Mouse (Mus musculus) mesoderm, embryonic 11.5 days (tissue): ENCODE results near the gene Fbxw4.

ENCODE experiments used
- DNase-seq: peaks from one replicate; pipeline ENCODE4 v3.0.0-alpha.2; 2012; ENCODE audit warnings: low read depth, low spot score

Fbxw4 gene

DNA sequence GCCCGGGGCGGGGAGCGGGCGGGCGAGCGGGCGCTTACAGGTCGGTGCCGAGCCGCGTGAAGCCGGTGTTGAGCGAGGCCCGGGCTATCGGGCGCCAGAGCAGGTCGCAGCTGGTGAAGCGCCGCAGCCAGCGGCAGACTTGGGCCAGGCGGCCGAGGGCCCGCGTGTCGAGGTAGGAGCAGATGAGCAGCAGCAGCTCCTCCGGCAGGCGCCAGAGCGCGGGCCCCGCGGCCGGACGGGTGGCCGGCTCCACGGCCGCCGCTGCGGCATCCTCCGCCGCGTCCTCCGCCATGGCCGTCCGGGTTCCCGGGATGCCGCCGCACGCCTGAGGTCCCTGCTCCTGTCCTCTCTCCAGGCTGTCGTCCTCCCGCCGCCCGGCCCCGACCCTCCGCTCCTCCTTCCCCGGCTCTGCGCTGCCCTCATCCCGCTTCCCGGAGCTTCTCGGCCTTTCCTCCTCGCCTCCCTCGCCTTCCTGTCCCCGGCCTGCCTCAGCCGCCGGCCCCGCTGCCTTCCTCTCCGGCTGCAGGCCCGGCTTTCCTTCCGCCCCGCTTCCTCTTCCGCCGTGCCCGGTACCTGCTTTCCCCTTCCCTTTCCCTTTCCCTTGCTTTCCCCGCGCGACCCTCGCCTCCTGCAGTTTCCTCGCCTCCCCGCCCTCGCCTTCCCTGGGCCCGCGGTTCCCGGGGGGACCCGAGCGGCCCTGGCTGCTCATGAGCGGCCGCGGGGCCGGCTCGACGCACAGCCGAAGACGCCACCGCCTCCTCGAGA lies at the start of gene Fbxw4:
Fbxw4 (minus strand) TSS at position 575 of the 765 bp plus-strand sequence.
- DNase-seq = peak; percentile 68

DNA sequence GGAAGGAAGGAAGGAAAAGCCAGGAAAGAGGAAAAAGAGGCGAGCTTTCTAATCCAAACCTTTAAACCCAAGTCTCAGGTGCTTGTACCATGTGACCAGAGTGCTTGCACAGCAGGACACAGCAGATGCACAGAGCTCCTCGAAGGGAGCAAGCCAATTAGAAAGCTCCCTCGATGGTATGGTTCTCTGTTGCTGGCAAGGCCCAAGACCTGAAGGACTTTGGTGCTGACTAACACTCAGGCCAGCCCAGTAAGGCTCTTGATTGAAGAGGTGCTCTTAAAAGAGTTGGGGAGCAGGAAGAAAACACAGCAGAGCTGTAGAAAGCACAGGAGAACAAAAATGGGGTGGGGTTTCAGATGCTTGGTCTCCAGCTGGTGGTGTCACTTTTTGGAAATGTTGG lies 48.6 kb upstream of the Fbxw4 start:
- no peak for DNase-seq

DNA sequence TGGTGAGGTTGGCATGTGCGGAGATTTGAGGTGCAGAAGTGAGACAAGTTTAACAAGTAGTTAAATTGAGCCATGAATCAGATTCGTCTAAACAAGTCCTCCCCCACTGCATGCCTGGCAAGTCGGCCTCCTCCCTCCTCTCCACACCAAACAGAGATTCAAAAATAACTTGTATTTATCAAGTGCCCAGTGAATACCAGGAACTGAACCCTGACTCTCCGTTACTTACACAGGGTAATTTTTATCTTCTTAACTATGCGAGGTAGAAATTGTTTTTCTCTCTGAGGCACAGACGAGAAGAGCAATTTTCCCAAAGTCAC lies 36.1 kb upstream of the Fbxw4 start:
- no peak for DNase-seq

DNA sequence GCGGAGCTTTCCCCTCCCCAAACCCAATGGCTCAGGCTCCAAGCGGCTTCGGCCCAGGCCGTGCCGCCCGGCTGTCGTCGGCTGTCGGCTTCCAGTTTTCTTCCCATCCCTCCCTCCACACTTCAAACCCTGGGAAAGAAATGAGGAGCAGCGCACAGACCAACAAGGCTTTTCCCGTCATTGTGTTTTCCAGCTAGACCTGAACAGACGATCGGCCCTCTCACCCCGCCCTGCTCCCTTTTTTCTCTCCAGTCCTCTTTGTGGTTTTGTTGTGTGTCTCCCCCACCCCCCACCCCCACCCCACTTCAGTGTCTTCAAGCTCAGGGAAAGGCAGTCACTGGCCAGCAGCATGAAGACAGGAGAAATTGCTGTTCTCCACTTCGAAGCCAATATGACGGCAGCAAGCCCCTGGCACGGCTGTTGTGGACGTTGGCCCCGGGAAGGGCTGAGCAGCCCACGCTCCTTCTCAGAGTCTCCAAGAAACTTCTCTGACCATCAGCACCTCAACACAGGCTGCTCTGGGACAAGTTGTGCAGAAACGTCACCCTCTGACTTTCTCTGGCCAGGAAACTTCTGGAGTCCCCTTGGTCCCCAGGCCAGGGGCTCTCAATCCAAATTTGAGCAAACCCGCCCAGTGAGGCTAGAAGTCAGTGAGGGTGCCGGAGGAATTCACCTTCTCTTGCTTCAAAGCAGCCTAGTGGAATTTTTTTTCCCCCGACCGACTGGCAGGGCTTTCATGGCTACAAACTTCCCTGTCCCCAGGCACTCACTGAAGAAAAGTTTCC lies 35.6 kb upstream of the Fbxw4 start:
- no peak for DNase-seq

DNA sequence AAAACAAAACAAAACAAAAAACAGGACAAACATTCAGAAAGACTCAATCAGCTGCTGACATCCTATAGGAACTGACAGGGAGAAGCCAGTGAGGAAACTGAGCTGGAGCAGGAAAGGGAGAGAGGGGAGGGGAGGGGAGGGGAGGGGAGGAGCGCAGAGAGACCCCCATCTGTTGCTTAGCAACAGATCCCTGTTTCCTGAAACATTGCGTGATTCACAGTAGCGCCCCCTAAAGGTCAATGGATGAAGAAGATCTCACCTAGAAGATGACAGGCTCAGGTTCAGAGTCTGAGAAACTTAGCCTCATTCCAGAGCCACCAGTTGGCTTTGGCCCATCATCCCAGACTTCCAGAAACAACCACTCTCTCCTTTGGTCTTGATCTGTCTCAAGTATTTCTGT lies 33.9 kb upstream of the Fbxw4 start:
- peak; percentile 49 for DNase-seq

DNA sequence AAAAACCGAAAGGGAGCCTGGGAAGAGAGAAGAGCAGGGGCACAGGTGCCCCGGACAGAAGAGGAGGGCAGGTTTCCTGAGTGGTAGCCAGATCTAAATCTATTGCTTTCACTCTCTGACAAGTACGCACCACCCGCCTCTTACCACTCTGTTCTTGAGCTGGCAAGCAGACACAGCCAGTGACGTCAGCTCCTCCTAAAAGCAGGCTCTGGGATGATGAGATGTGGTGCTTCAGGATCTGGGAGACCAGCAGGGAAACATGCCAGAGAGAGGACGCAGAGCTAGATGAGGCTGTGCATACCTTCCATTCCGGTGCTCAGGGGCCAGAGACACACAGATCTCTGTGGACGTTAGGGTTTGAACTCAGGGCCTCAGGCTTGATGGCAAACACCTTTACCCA lies 32.1 kb upstream of the Fbxw4 start:
- DNase-seq = no peak

DNA sequence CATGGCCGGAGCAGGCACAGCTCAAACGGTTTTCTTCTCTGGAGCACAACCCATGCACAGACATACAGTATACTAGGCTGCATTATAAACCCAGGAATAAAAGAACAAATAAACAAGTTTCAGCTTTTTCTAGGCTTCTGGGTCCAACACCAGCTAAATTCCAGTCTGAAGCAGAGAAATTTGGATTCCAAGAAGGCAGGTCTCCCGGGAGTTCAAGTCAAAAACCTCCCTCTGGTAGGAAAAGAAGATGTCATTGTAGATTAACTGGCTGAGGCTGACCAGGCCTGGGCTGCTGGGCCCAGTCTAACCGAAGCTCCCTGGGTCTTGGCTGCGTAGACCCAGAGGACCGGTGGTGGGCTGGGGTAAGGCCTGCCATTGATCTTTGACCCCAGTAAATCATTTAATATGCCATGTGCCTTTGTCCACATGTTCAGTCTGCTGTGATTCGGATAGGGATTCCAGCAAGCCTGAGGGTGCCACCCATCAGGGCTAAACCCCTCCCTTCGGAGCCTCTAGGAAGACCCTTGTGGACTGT lies 31.0 kb upstream of the Fbxw4 start:
- DNase-seq = peak; percentile 69

DNA sequence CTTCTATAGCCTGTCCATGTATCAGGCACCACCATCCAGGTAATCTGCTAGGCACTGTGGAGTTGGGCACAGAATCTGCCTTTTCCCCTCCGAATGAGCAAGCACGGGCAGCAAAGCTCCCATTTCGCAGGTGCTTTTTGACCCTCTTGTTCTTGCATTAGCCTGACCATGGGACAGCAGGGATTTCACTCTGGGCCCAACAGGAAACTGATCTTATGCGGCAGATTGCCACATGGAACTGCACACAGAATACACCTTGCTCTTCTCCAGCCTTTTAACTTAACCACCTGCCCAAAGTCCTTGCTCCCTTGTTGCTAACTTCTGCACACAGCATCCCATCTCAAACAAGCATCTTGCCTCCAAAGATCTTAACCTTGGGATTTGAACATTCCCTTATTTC lies 26.9 kb upstream of the Fbxw4 start:
- DNase-seq = no peak

DNA sequence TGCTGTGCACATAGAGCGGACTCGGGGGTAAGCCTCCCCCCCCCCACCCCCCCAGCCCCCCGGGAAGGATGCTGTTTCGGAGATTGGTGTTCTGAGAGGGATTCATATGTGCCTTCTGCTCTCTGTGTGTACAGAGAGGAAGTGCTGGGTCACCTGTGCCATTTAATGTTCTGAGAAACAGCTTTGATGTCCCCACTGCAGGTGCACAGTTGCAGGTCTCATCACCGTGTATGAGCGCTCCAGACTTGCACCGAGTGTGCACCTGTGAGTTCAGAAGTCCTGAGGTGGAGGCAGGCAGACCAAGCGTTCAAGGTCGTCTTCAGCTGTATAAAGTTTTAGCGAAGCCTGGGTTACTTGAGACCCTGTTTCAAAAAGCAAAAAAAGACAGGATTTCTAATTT lies 23.6 kb upstream of the Fbxw4 start:
- DNase-seq = no peak

DNA sequence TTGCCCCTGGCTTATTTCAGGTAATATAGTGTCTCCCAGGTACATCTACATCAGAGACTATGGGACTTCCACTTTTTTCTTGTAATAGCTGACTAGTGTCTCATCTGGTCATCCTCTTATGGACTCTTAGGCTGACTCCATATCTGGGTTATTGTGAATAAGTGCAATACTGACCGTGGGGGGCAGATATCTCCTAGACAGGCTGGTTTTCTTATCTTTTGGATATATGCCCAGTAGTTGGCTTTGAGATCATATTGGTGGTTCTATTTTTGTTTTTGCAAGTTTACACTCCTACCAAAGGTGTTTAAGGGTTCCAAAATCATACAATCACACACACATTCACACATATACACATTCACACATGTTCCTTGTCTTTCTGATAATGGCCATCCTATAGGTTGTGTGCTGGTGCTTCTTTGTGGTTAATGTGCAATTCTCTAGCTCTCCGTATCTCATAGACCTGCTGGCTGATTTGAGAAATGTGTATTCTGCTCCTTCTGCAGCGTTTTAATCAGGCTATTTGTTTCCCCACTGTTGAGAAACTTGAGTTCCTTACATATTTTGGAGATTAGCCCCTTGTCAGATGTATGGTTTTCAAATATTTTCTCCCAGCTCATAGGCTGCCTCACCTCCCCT lies 20.5 kb upstream of the Fbxw4 start:
- DNase-seq = no peak

DNA sequence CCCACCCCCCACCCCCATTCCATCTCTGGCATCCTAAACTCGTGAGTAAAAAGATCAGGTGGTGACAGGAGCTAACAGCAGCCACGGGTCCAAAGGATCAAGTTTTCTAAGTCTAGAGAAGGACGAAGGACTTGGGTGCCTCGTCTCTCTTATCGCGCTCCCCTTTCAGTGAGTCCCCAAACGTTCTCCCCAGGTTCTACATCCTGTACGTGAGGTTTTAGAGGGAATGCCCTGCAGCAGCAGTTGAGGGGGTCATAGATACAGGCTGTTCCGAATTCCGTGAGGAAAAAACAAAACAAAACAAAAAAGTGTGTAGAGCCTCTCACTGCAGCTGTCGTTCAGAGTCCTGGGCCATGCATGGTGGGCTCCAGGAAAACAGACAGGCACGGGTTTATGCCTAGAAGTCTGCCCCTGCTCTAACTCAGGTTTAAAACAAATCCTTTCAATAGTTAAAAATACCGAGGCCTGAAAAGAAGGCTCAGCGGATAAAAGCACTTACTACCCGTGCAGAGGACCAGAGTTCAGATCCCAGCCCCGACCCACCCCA lies 16.7 kb upstream of the Fbxw4 start:
- DNase-seq = no peak

DNA sequence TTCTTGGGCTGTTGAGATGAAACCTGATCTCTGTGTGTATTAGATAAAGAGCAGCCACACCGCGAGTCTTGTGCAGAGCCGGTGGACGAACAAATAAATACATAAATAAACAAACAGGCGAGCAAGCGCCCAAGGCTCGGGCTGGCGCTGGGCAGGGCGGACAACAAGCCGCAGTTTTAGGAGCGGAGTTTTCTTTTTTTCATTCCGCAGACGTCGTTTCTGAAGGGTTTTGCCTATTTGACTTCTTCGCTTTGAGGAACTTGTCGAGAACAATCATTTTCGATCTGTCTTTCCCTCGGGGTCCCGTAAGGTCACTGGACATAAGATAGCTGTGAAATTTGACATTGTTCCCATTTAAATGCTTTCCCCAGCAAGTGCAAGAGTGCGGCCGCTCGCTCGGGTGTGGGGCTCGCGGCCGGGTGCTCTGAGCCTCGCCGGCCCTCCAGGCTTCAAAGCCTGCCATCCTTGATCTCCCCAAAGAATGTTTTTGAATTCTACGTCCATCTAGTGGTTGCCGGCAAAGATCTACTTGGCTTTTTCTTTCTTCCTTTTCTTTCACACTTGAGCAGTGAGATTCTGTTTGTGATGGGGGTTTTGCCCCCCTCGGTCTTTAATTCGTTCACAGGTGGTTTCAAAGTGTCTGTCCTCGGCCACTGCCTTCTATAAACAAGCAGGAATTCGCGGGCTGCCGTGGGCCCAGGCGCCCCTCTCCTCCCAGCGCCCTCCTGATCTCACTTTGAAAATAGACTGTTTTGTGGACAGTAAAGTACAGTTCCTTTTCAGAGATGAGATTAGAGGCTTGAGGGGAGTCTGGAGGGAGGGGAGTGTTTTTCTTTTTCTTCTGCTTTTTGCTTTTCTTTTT lies 15.8 kb upstream of the Fbxw4 start:
- no peak for DNase-seq

DNA sequence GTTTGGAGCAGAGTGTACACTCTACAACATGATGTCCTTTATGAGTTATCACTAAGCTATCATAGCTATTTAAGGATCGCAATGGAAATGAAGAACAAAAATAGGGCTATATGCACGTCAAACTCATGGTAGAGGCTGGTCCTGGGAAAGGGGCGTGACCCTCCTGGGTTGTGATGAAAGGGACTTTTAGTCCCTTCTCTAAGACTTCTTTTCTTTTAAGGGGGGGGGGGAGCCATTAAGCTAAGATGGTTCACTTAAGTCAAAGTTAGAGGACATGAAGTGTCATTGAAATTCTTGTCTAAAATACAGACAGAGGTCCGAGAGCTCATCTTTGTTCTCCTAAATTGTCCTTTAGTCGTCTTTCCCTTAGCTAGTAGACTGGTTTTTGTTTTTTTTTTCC lies 15.1 kb upstream of the Fbxw4 start:
- no peak for DNase-seq

DNA sequence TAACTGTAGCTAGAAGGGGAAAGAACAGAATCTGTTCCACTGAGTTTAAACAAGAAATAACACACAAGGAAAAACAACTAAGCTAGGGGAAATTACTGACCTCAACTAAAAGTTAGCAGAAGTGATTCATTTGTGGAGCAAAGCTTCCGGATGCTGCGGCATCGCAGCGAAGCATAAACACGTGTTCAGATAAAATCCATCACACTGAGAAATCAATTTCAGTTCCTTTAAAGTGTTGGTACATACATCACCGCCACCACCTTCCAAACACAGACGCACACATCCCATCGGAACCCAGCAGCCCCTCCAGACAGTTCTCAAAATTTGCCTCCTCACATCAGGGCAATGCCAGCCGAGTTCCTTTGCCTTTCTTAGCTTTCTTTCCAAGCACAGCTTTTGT lies 12.9 kb upstream of the Fbxw4 start:
- no peak for DNase-seq

DNA sequence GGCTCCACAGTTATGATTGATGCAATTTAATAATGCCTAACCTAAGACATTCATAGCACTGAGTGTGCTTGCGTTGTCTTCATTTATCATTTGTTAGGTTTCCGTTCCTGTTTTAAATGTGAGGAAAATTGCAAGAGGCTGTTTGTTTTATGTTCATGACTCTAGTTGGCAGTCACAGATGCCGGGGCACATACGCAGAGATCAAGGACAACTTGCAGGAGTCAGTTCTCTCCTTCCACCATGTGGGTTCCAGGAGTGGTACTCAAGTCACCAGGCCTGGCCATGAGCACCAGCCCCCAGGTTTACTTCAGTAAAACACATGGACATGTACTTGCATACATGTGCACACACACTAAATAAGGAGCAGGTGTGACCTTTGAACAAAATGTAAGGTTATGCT lies 8.9 kb upstream of the Fbxw4 start:
- DNase-seq = no peak

DNA sequence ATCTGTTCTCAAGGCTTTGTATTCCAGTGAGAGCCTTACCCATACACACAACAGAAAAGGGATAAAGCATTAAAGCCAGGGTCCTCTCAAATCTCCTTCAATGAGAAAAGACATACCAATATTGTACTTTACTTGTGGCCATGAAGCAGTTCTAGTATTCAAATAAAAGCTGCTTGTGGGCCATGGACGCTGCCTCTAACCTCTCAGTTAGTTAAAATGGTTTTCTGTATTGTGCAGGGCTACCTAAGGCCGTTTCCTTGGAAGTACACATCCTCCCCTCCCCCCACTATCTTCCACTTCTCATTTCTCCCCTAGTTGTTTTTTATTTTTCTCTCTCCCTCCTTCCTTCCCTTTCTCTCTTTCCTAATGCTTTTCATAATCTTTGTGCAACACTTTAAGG lies 3.7 kb upstream of the Fbxw4 start:
- no peak for DNase-seq

DNA sequence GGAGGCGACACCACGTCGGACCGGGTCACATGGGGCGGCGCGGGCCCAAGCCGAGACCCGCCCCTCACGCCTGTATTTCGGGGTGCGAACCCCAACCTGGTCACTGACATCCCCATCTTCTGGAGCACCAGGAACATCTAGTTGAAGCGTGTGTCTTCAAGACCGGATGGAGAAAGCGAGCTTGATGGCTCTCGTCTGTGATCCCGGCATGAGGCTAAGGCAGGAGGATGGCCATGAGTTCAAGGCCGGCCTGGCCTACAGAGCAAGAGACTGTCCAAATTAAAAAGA lies 335 bp upstream of the Fbxw4 start:
- no peak for DNase-seq

DNA sequence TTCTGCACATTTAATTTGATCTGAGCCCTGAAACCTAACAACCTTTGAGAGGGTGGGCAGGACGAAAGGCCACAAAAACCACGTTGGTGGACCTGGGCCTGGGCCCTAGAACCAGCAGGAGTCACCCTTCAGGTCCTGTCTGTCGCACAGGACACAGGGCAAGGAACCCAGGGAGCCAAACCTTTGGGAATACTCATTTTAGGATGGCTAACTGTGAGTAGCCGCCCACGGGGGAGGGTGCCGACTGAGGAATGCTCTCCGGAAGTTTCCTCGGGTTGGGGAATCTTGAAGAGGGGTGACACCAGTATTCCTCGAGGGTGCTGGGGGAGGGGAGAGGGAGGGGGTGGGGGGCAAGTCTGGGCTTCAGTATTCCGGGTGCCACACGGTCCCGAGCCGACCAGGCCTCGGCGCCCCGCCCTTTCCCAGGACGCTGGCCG lies 793 bp downstream of the Fbxw4 start:
- DNase-seq = no peak

DNA sequence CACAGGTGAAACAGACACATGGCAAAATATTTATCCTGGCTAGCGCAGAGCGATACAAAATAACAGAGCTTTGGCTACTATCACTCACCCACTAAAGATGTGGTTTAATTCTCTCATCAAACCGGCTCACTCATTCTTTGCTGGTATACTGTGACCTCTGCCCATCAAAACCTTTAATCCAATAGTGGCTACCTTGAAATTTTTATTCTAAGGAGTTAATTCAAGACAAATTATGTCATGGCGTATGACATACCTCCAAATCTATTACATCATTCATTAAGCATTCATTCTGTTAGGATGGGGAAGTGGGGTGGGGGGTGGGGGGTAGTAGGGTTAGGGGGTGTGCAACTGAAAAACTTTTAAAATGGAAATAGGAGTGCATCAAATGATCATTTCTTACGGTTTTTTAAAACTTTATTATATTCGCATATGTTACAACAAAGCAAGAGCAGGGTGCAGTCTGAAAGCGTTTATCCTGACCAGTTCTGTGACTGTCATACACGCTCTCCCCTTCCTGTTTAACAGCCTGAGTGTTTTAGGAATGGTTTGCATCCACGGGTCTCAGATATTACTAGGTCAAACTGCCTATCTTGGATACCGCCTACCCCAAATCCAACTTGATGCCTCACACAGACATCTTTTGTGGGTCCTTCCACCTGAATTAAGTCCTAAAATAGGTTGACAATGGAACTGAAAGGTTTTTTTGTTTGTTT lies 1.4 kb downstream of the Fbxw4 start:
- DNase-seq = no peak

DNA sequence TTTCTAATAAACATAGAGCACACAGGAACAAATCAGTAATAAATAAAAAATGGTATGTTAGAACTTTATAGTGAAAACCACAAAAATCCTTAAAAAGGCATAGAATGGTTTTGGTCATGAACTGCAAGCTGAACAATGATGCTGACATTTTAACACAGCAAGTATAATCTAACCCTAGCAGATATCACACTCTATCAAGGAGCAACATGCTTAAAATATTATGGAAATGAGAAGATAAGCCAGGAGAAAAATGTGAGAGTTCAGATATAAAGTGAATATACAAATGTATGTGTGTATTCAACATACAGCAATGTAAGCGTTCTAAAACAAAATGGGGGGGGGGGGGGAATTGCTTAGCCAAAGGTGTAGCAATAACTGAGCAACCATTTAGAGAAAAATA lies 2.3 kb downstream of the Fbxw4 start:
- DNase-seq = no peak
